Mouse (Mus musculus) frontal cortex, adult 2 months (tissue): Measurements from ENCODE around the gene Runx1. TPM values are rescaled to one million over a fixed set of nuclear protein-coding genes. Genes with fewer than 3 reads are reported as not detected.

ENCODE experiments used
- DNase-seq, 2 experiments: peaks; one replicate each; pipeline ENCODE4 v3.0.0; 2022; ENCODE audit warnings: low spot score in 1 of 2; ENCODE audit errors: extremely low spot score in 1 of 2
- polyA plus RNA-seq: library from polyadenylated mRNA; depleted of rRNA; stranded (reverse); fragments of >200 nt; gene quantifications from 2 replicates; pipeline ENCODE4 v1.2.3, GENCODE M21; 2012

The Runx1 gene
- polyA plus RNA-seq, 1 experiment: 0.80 TPM

- DNase-seq: no peak
Observed at GRCm38 (mm10) chr16:92627262-92627661, 198.7 kb downstream of the Runx1 start.

- no peak for DNase-seq
Observed at GRCm38 (mm10) chr16:92623953-92624352, 202.0 kb downstream of the Runx1 start.

GRCm38 (mm10) chr16:92621859-92622258, 204.1 kb downstream of the Runx1 start:
- DNase-seq: no peak

- no peak for DNase-seq
Observed at GRCm38 (mm10) chr16:92620841-92621518, 205.0 kb downstream of the Runx1 start.

- no peak for DNase-seq
Observed at GRCm38 (mm10) chr16:92616839-92617238, 209.1 kb downstream of the Runx1 start.

GRCm38 (mm10) chr16:92615234-92615799, 210.6 kb downstream of the Runx1 start:
- DNase-seq: no peak

- DNase-seq: no peak
Observed at GRCm38 (mm10) chr16:92612546-92612945, 213.4 kb downstream of the Runx1 start.

GRCm38 (mm10) chr16:92611641-92612149, 214.3 kb downstream of the Runx1 start:
- DNase-seq: no peak

DNA sequence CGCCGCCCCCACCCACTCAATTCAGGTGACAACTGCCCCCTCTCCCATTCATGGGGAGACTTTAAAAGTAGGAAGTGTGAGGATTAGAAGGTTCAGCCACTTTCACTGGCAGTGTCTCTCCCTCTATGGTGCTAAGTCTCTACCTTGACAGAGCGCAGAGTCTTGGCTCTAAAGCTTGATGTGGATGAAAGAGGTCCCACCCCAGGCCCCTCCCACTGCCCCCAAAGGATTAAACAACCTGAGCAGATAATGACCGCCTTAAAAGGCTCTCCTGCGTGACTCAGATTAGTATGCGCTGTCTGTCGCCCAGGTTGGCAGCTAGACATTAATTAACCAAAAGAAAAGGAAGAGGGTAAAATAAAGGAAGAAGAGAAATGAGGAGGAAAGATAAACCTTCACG, 215.5 kb downstream of the Runx1 start:
- DNase-seq: no peak

DNA sequence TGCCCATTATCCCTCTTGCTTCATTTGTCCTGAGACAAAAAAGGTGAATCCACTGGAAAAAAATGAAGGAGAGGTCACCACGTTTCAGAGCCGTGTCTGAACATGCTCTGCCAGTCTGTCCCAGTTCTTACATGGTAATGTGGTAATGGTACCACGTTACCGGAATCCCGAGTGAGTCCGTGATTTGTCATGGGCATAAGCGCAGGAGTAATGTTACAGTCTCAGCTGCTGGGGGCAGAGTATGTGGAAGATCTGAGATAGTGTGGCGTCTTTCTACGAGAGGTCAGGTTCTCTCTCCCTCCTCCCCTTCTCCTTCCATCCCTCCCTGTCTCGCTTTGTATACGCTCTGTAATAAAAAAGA, 216.3 kb downstream of the Runx1 start:
- DNase-seq: no peak

DNA sequence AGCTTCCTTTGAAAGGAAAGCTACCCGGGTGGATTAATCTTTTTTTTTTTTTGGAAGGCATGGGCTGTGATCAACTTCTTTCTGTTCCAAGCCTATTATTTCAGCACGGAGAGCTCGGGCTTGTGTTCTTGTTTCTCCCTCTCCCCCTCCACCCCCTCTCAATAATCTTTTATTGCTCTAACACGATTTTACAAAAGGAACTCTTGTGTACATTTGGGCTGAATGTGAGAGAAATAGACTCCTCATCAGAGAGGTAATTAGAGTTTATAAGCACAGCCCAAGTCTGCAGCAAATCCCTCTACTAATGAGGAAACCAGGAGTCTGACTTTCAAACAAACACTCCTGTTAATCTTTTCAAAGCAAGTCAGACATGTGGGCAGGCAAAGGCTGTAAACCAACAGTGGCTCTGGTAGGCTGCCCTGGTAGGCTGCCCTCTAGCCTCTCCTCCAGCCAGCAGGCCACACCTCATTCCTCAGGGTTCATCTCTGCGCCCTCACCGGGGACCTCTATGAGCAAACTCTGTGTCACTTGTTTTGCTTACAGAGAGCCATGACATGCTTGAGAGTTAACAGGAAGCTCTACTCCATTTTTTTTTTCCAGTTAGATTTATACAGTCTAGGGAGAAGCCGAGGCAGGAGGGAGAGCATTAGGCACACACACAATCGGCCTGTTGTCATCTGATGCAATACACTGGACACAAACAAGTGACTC, 216.8 kb downstream of the Runx1 start:
- no peak for DNase-seq

- peak in 1 of 2 experiments; percentile 18 for DNase-seq
Observed at GRCm38 (mm10) chr16:92608180-92608960, 217.6 kb downstream of the Runx1 start.

DNA sequence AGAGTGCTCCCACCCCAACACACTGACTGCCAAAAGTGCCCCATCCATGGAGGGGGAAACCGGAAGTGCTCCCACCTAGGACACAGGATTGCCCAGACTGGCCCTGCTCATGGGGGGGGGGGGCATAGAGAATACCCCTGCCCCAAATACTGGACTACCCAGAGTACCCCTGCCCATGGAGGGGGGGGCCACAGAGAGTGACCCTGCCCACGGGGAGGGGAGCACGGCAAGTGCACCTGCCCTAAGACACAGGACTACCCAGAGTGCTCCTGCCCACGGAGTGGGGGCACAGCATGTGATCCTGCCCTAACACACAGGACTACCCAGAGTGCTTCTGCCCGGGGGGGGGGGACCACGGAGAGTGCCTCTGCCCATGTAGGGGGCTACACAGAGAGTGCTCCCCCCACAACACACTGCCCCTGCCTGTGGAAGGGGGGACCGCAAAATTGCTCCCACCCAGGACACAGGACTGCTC, 219.4 kb downstream of the Runx1 start:
- no peak for DNase-seq

GRCm38 (mm10) chr16:92605606-92606490, 220.1 kb downstream of the Runx1 start:
- peak in 1 of 2 experiments; percentile 12 for DNase-seq

- DNase-seq: no peak
Observed at GRCm38 (mm10) chr16:92602504-92602903, 223.4 kb downstream of the Runx1 start.

GRCm38 (mm10) chr16:92601270-92601826, 224.6 kb downstream of the Runx1 start:
- DNase-seq: no peak

DNA sequence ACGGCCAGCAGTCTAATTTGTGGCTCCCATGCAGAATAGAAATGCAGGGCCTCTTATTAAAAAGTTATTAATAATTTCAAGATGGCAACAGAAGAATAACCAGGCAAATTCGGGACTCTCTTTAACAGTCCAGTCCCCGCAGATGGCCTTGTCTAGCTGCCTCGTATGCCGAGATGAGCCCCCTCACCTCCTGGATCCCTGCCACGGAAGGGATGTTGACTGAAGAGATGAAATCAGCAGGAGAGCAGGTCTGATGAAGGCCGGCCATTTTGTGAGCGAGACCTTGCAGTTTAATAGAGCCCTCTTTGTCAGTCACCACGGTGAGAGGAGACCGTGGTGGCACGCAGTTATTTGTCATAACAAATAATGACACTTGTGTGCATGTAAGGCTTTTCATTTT, 226.5 kb downstream of the Runx1 start:
- DNase-seq: no peak

- DNase-seq: no peak
Observed at GRCm38 (mm10) chr16:92597655-92598054, 228.3 kb downstream of the Runx1 start.

DNA sequence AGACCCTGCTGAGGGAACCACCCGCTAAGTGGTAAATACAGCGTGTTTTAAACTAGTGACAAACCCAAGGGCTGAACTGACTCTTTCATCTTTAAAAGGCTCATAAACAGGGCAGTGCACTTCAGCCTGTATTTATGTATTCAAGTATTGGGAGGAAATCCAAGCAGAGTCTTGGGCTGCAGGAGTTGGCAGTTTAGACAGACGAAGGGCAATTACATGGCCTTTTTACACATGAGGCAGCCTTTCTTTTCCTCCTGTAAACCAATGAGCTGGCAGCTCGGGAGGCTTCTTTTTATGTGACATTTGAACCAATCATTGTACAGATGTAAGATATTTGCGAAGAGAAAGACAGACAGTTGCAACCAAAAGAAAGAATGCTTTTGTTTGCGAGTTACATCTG, 233.7 kb downstream of the Runx1 start:
- DNase-seq: no peak

- DNase-seq: no peak
Observed at GRCm38 (mm10) chr16:92591783-92592182, 234.2 kb downstream of the Runx1 start.
